7 mouse cellular contexts compared by ENCODE assay signal in genomic region chr7:65902471-65903180, GRCm38 (mm10). TPM values are rescaled to one million over a fixed set of nuclear protein-coding genes. Genes with fewer than 3 reads are reported as not detected.
DNase-seq lines count a peak whose midpoint lies in the region; ATAC-seq and TF ChIP-seq lines count a peak whose summit lies in the region.

No protein-coding gene starts in this region.

- H3K27ac ChIP-seq in heart, embryonic 10.5 days: peak overlapping the region; percentile 69
- peak overlapping the region; percentile 20; the same call in 1 of the 2 replicates for H3K27ac ChIP-seq in kidney, embryonic 14.5 days (ENCODE audit: low read depth, low read length)
- peak overlapping the region; percentile 67 for H3K27ac ChIP-seq in limb, embryonic 12.5 days
- peak overlapping the region; percentile 21; the same call in 1 of the 2 replicates for H3K27ac ChIP-seq in midbrain, postnatal 0 days (ENCODE audit: low read depth, low read length)
- peak overlapping the region; percentile 19; the same call in 1 of the 2 replicates for H3K27ac ChIP-seq in testis, adult 2 months (ENCODE audit: control insufficient read depth, insufficient read depth, low read depth, low read length)

- ATAC-seq in kidney, embryonic 14.5 days (ENCODE audit: low FRiP score, low TSS enrichment): peak; percentile 85
- no peak for ATAC-seq in limb, embryonic 12.5 days (ENCODE audit: insufficient number of reproducible peaks, insufficient read depth, low FRiP score, low TSS enrichment, low read depth)
- ATAC-seq in midbrain, postnatal 0 days (ENCODE audit: low FRiP score): peak; percentile 58; the same call in 1 of the 2 replicates

- peaks cover 20% of the 10 kb centered on the region for H3K27me3 ChIP-seq in heart, embryonic 10.5 days (ENCODE audit: insufficient read depth, poor library complexity, severe bottlenecking)
- no peaks in the 10 kb centered on the region for H3K27me3 ChIP-seq in kidney, embryonic 14.5 days (ENCODE audit: control insufficient read depth, insufficient read depth, low read length)
- H3K27me3 ChIP-seq in limb, embryonic 12.5 days: no peaks in the 10 kb centered on the region
- H3K27me3 ChIP-seq in midbrain, postnatal 0 days (ENCODE audit: insufficient read depth, low read length): no peaks in the 10 kb centered on the region
- H3K27me3 ChIP-seq in testis, adult 2 months (ENCODE audit: control insufficient read depth, insufficient read depth, low read length): no peaks in the 10 kb centered on the region

- H3K9ac ChIP-seq in kidney, embryonic 14.5 days (ENCODE audit: low read depth, low read length): no peak overlapping the region
- H3K9ac ChIP-seq in limb, embryonic 12.5 days (replicated peaks): no peak overlapping the region
- no peak overlapping the region for H3K9ac ChIP-seq in midbrain, postnatal 0 days (replicated peaks; ENCODE audit: low read length, poor library complexity, severe bottlenecking)

- no peak for TF ChIP-seq POLR2A in brain, embryonic 14.5 days (IDR thresholded peaks at IDR 0.05; ENCODE audit: borderline replicate concordance, extremely low read depth, insufficient read depth, insufficient read length, poor library complexity, severe bottlenecking)
- TF ChIP-seq POLR2A in testis, adult 2 months (IDR thresholded peaks at IDR 0.05; ENCODE audit: control insufficient read depth, low read depth, low read length): peak; percentile 57; the same call in 1 of the 2 replicates

- H3K9me3 ChIP-seq in heart, embryonic 10.5 days: no peaks in the 10 kb centered on the region; the same call in 1 of the 2 replicates
- no peaks in the 10 kb centered on the region for H3K9me3 ChIP-seq in kidney, embryonic 14.5 days (ENCODE audit: control insufficient read depth, low read length)
- H3K9me3 ChIP-seq in limb, embryonic 12.5 days: no peaks in the 10 kb centered on the region
- no peaks in the 10 kb centered on the region for H3K9me3 ChIP-seq in midbrain, postnatal 0 days (ENCODE audit: low read length)

- peak overlapping the region; percentile 37 for H3K4me3 ChIP-seq in heart, embryonic 10.5 days
- no peak overlapping the region for H3K4me3 ChIP-seq in kidney, embryonic 14.5 days (ENCODE audit: low read length)
- H3K4me3 ChIP-seq in limb, embryonic 12.5 days (replicated peaks): no peak overlapping the region
- no peak overlapping the region for H3K4me3 ChIP-seq in midbrain, postnatal 0 days (ENCODE audit: low read depth, low read length)
- no peak overlapping the region for H3K4me3 ChIP-seq in testis, adult 2 months (ENCODE audit: control insufficient read depth, low read depth, low read length)

- peak; percentile 36 for DNase-seq in brain, embryonic 14.5 days (ENCODE audit: low read depth)
- peak; percentile 19 for DNase-seq in embryo, embryonic 11 days
- DNase-seq in heart, embryonic 10.5 days (ENCODE audit: low spot score): no peak
- peak; percentile 45 for DNase-seq in midbrain, postnatal 0 days (ENCODE audit: low spot score)

- H3K4me1 ChIP-seq in heart, embryonic 10.5 days: peaks cover 35% of the 10 kb centered on the region
- peaks cover 14% of the 10 kb centered on the region for H3K4me1 ChIP-seq in kidney, embryonic 14.5 days (ENCODE audit: control insufficient read depth, insufficient read depth, low read length)
- H3K4me1 ChIP-seq in limb, embryonic 12.5 days (replicated peaks): peaks cover 29% of the 10 kb centered on the region
- H3K4me1 ChIP-seq in midbrain, postnatal 0 days (ENCODE audit: insufficient read depth, low read length): peaks cover 7% of the 10 kb centered on the region; the same call in 1 of the 2 replicates
- H3K4me1 ChIP-seq in testis, adult 2 months (ENCODE audit: control insufficient read depth, insufficient read depth, low read length): peaks cover 3% of the 10 kb centered on the region

- H3K36me3 ChIP-seq in heart, embryonic 10.5 days: no peaks in the 10 kb centered on the region
- no peaks in the 10 kb centered on the region for H3K36me3 ChIP-seq in kidney, embryonic 14.5 days (ENCODE audit: control insufficient read depth, insufficient read depth, low read length)
- no peaks in the 10 kb centered on the region for H3K36me3 ChIP-seq in limb, embryonic 12.5 days
- no peaks in the 10 kb centered on the region for H3K36me3 ChIP-seq in midbrain, postnatal 0 days (ENCODE audit: insufficient read depth, low read length)
- H3K36me3 ChIP-seq in testis, adult 2 months (ENCODE audit: control insufficient read depth, insufficient read depth, low read length): no peaks in the 10 kb centered on the region

- no peak for TF ChIP-seq CTCF in brain, embryonic 14.5 days (IDR thresholded peaks at IDR 0.05; ENCODE audit: borderline replicate concordance, extremely low read depth, insufficient read depth, insufficient read length)
- no peak for TF ChIP-seq CTCF in midbrain, postnatal 0 days (IDR thresholded peaks at IDR 0.05)
- no peak for TF ChIP-seq CTCF in testis, adult 2 months (IDR thresholded peaks at IDR 0.05; ENCODE audit: control insufficient read depth, insufficient read depth, insufficient replicate concordance, low read depth, low read length)

- no peak overlapping the region for H3K4me2 ChIP-seq in kidney, embryonic 14.5 days (replicated peaks; ENCODE audit: low read depth, low read length)
- no peak overlapping the region for H3K4me2 ChIP-seq in limb, embryonic 12.5 days
- no peak overlapping the region for H3K4me2 ChIP-seq in midbrain, postnatal 0 days (ENCODE audit: low read depth, low read length, poor library complexity, severe bottlenecking)

- 20% methylated on average over 13 of the region's 13 CpGs for WGBS in heart, embryonic 10.5 days
- 19% methylated on average over 13 of the region's 13 CpGs for WGBS in kidney, embryonic 14.5 days
- 50% methylated on average over 13 of the region's 13 CpGs for WGBS in limb, embryonic 12.5 days
- 44% methylated on average over 13 of the region's 13 CpGs for WGBS in midbrain, postnatal 0 days

RNA-seq across cellular contexts. Expression of gene Pcsk6, which starts 41.1 kb away (rescaled TPM):
- polyA plus RNA-seq in brain, embryonic 14.5 days (2012; rRNA removed): 3.8 and 6.5 TPM in 2 replicates
- 3.5 and 5.1 TPM in 2 replicates for polyA plus RNA-seq in heart, embryonic 10.5 days (2016; fragmentation: Nextera tagmentation; extraction: Ambion mirVana)
- 2.7 and 2.9 TPM in 2 replicates for polyA plus RNA-seq in kidney, embryonic 14.5 days (2014; fragmentation: Nextera tagmentation; extraction: Ambion mirVana)
- polyA plus RNA-seq in limb, embryonic 12.5 days (2016; fragmentation: Nextera tagmentation; extraction: Ambion mirVana): 6.1 and 7.3 TPM in 2 replicates
- 8.3 and 14.9 TPM in 2 replicates for total RNA-seq in midbrain, postnatal 0 days (2014; rRNA removed)
- 1.5 and 1.8 TPM in 2 replicates for polyA plus RNA-seq in midbrain, postnatal 0 days (2015; fragmentation: Nextera tagmentation; extraction: Ambion mirVana)
- polyA plus RNA-seq in testis, adult 2 months (2012; rRNA removed): 4.6 TPM in 2 replicates

Comparison
In these comparisons a context has a peak if more than half of its experiments do, and no peak if none do; other contexts are left out.
1. H3K27ac ChIP-seq: peak in every context shown above with its lines; median percentile 69 in heart, embryonic 10.5 days; 67 in limb, embryonic 12.5 days; 21 in midbrain, postnatal 0 days; 20 in kidney, embryonic 14.5 days; 19 in testis, adult 2 months.